Mouse (Mus musculus) thymus, adult 2 months (tissue): ENCODE measurements at regions not wholly inside any gene's neighbourhood (a gene's known extent, or its start where the extent isn't known, plus 50 kb on each side); places are given as distances from the start of the nearest gene placed in this dataset.
"Not testable (repeated sequence)": the region's sequence is repeated elsewhere in the genome, so short reads cannot be mapped to it uniquely, and the experiment has no call there.

Experiments used
- DNase-seq: peaks from one replicate; pipeline ENCODE4 v3.0.0; 2021
- H3K27ac ChIP-seq: fragments of 200-500 bp; 2 replicates; pipeline ENCODE4 v1.5.1; 2012; ENCODE audit warnings: low read length, control low read depth; ENCODE audit not compliant: control insufficient read depth, insufficient read depth
- H3K27me3 ChIP-seq: fragments of 200-500 bp; 2 replicates; pipeline ENCODE4 v1.6.1; 2012; ENCODE audit warnings: mild to moderate bottlenecking, low read length, moderate library complexity, mixed read lengths; ENCODE audit not compliant: control insufficient read depth, insufficient read depth
- H3K36me3 ChIP-seq: fragments of 200-500 bp; 2 replicates; pipeline ENCODE4 v1.6.1; 2012; ENCODE audit warnings: mild to moderate bottlenecking, low read length, moderate library complexity; ENCODE audit not compliant: control insufficient read depth, insufficient read depth
- H3K4me1 ChIP-seq: fragments of 200-500 bp; replicated peaks from 2 replicates; pipeline ENCODE4 v1.6.1; 2012; ENCODE audit warnings: low read length; ENCODE audit not compliant: control insufficient read depth, insufficient read depth
- H3K4me3 ChIP-seq: fragments of 200-500 bp; 2 replicates; pipeline ENCODE4 v1.5.1; 2012; ENCODE audit warnings: mild to moderate bottlenecking, low read length, control low read depth, moderate library complexity; ENCODE audit not compliant: control insufficient read depth, insufficient read depth
- WGBS: fragments of 180-500 bp; shearing (Covaris S2); methylation state at CpG from one replicate; pipeline ENCODE4 v1.1.7; 2018; 5-methylcytosine and 5-hydroxymethylcytosine counted together

GRCm38 (mm10) chr4:3368021-3368420, 182.9 kb upstream of the Vmn1r3 start:
- DNase-seq, H3K4me3 ChIP-seq, H3K27ac ChIP-seq, H3K27me3 ChIP-seq, H3K36me3 ChIP-seq, H3K4me1 ChIP-seq: not testable (repeated sequence)
- 60% methylated on average over 4 of the region's 4 CpGs for WGBS

GRCm38 (mm10) chr4:3343443-3343842, 158.3 kb upstream of the Vmn1r3 start:
- 86% methylated on average over 8 of the region's 8 CpGs for WGBS
- DNase-seq, H3K36me3 ChIP-seq, H3K4me3 ChIP-seq, H3K27me3 ChIP-seq, H3K27ac ChIP-seq, H3K4me1 ChIP-seq: not testable (repeated sequence)

GRCm38 (mm10) chr4:3342696-3343095, 157.5 kb upstream of the Vmn1r3 start:
- H3K27me3 ChIP-seq, DNase-seq, H3K4me3 ChIP-seq, H3K27ac ChIP-seq, H3K36me3 ChIP-seq, H3K4me1 ChIP-seq: not testable (repeated sequence)
- 93% methylated on average over 2 of the region's 2 CpGs for WGBS

GRCm38 (mm10) chr4:3342165-3342564, 157.0 kb upstream of the Vmn1r3 start:
- not testable (repeated sequence) for H3K4me1 ChIP-seq, H3K27me3 ChIP-seq, H3K36me3 ChIP-seq, DNase-seq, H3K27ac ChIP-seq, H3K4me3 ChIP-seq
- WGBS: 93% methylated on average over 6 of the region's 6 CpGs
